Mouse (Mus musculus): ENCODE results near the gene Pde1a.

GRCm38 (mm10) chr2:79883210-79883609 lies 246.0 kb downstream of the Pde1a start:
- TF ChIP-seq POLR2A (IDR thresholded peaks at IDR 0.05; ENCODE audit: control insufficient read depth, extremely low read depth, insufficient read depth, low read length, poor library complexity) (no peak), CTCF (IDR thresholded peaks at IDR 0.05; ENCODE audit: borderline replicate concordance, control insufficient read depth, extremely low read depth, insufficient read depth, low read length, poor library complexity) (no peak)
